Mouse (Mus musculus): ENCODE measurements at regions not wholly inside any gene's neighbourhood (a gene's known extent, or its start where the extent isn't known, plus 50 kb on each side); places are given as distances from the start of the nearest gene placed in this dataset.

DNA sequence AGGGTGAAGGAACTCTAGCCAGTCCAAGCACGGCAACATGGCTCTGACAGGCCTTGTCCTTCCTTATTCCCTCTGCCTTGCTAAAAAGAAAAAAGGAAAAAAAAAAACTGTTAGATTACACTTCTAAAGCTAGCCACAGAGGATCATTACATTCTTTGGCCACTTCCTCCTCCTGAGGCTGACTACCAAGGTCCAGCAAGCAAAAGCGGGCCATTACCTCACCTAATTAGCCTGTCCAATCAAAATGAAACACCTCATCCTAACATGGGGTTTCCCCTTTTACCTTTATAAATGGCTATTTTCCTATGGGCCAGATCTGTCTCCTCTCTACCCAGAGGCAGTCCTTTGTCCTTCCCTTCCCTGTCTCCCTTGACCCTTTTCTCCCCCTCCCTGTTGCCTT is 102.2 kb downstream of the Pih1h3b start:
- no peak overlapping the region for H3K9ac ChIP-seq
- peaks cover 24% of the 10 kb centered on the region; the same call in 1 of the 2 replicates for H3K27me3 ChIP-seq
- WGBS: 86% methylated on average over 2 of the region's 2 CpGs
- H3K4me1 ChIP-seq (replicated peaks): no peaks in the 10 kb centered on the region
- H3K27ac ChIP-seq: no peak overlapping the region
- no peaks in the 10 kb centered on the region for H3K36me3 ChIP-seq
- H3K9me3 ChIP-seq: no peaks in the 10 kb centered on the region
- ATAC-seq (ENCODE audit: low FRiP score): no peak
- H3K4me2 ChIP-seq: no peak overlapping the region
- H3K4me3 ChIP-seq: no peak overlapping the region

DNA sequence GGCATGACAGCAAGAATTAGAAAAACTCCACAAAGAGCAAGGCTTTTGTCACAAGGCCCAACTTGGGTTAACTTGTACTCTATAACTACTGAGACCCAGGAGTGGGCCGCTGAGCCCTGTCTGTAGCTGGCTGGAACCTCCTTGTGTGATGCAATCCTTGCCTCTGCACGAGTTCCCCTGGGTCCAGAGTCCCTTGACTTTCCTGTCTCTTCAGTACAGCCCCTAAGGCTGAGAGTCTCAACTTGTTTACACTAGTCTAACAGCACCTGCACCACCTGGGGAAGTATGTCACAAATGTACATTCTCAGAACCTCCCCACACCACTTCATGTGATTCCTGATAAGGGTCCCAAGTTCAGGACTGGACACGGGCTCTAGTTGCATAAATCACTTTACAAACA is 103.3 kb downstream of the Pih1h3b start:
- H3K4me3 ChIP-seq: no peak overlapping the region
- no peak overlapping the region for H3K9ac ChIP-seq
- no peaks in the 10 kb centered on the region for H3K4me1 ChIP-seq (replicated peaks)
- H3K4me2 ChIP-seq: no peak overlapping the region
- H3K27me3 ChIP-seq: peaks cover 24% of the 10 kb centered on the region; the same call in 1 of the 2 replicates
- WGBS: 89% methylated on average over 3 of the region's 3 CpGs
- H3K9me3 ChIP-seq: no peaks in the 10 kb centered on the region
- H3K27ac ChIP-seq: no peak overlapping the region
- H3K36me3 ChIP-seq: no peaks in the 10 kb centered on the region
- no peak for ATAC-seq (ENCODE audit: low FRiP score)

GRCm38 (mm10) chrX:140179850-140180249 is 117.2 kb downstream of the Pih1h3b start:
- WGBS: 91% methylated on average over 4 of the region's 4 CpGs
- Histone ChIP-seq H3K4me1 (replicated peaks) (no peaks in the 10 kb centered on the region), H3K4me3 (no peak overlapping the region), H3K36me3 (no peaks in the 10 kb centered on the region), H3K9me3 (no peaks in the 10 kb centered on the region), H3K4me2 (no peak overlapping the region), H3K27ac (no peak overlapping the region), H3K27me3 (peaks cover 31% of the 10 kb centered on the region), H3K9ac (no peak overlapping the region)
- ATAC-seq (ENCODE audit: low FRiP score): no peak

- ATAC-seq (ENCODE audit: low FRiP score): no peak
- Histone ChIP-seq H3K4me3 (no peak overlapping the region), H3K4me2 (no peak overlapping the region), H3K9me3 (no peaks in the 10 kb centered on the region), H3K27ac (no peak overlapping the region), H3K36me3 (no peaks in the 10 kb centered on the region), H3K9ac (no peak overlapping the region), H3K4me1 (replicated peaks) (no peaks in the 10 kb centered on the region), H3K27me3 (peaks cover 10% of the 10 kb centered on the region; the same call in 1 of the 2 replicates)
- 90% methylated on average over 3 of the region's 3 CpGs for WGBS
Observed at GRCm38 (mm10) chrX:140183003-140183402, 120.3 kb downstream of the Pih1h3b start.

- H3K27ac ChIP-seq: no peak overlapping the region
- H3K36me3 ChIP-seq: no peaks in the 10 kb centered on the region
- H3K27me3 ChIP-seq: peaks cover 54% of the 10 kb centered on the region
- no peak overlapping the region for H3K4me3 ChIP-seq
- no peak overlapping the region for H3K9ac ChIP-seq
- WGBS: 81% methylated on average over 3 of the region's 3 CpGs
- no peak overlapping the region for H3K4me2 ChIP-seq
- H3K9me3 ChIP-seq: no peaks in the 10 kb centered on the region
- ATAC-seq (ENCODE audit: low FRiP score): no peak
- H3K4me1 ChIP-seq (replicated peaks): no peaks in the 10 kb centered on the region
Observed at GRCm38 (mm10) chrX:140203676-140204075, 138.4 kb upstream of the Frmpd3 start.

GRCm38 (mm10) chrX:140208791-140209190 is 133.3 kb upstream of the Frmpd3 start:
- no peak for ATAC-seq (ENCODE audit: low FRiP score)

GRCm38 (mm10) chrX:140212644-140213361 is 129.3 kb upstream of the Frmpd3 start:
- no peak overlapping the region for H3K4me2 ChIP-seq
- peaks cover 32% of the 10 kb centered on the region; the same call in 1 of the 2 replicates for H3K27me3 ChIP-seq
- H3K27ac ChIP-seq: 0 out of 2 replicates have a peak overlapping the region, but pooled peaks have one; percentile 50
- 26% methylated on average over 3 of the region's 3 CpGs for WGBS
- no peaks in the 10 kb centered on the region for H3K9me3 ChIP-seq
- no peak overlapping the region for H3K9ac ChIP-seq
- peak; percentile 49; the same call in 1 of the 2 replicates for ATAC-seq (ENCODE audit: low FRiP score)
- H3K4me1 ChIP-seq (replicated peaks): peaks cover 7% of the 10 kb centered on the region; the same call in 1 of the 2 replicates
- H3K36me3 ChIP-seq: no peaks in the 10 kb centered on the region
- H3K4me3 ChIP-seq: no peak overlapping the region

More at GRCm38 (mm10) chrX:140208791-140209190, 133.3 kb upstream of the Frmpd3 start:
- no peak overlapping the region for H3K4me3 ChIP-seq
- H3K9ac ChIP-seq: no peak overlapping the region
- H3K27ac ChIP-seq: no peak overlapping the region
- H3K4me2 ChIP-seq: no peak overlapping the region
- H3K9me3 ChIP-seq: no peaks in the 10 kb centered on the region
- peaks cover 47% of the 10 kb centered on the region; the same call in 1 of the 2 replicates for H3K27me3 ChIP-seq
- no peaks in the 10 kb centered on the region for H3K36me3 ChIP-seq
- peaks cover 7% of the 10 kb centered on the region; the same call in 1 of the 2 replicates for H3K4me1 ChIP-seq (replicated peaks)
- 47% methylated on average over 3 of the region's 3 CpGs for WGBS

GRCm38 (mm10) chrX:140214198-140214849 is 127.7 kb upstream of the Frmpd3 start:
- WGBS: 43% methylated on average over 4 of the region's 4 CpGs
- H3K4me2 ChIP-seq: no peak overlapping the region
- no peak overlapping the region for H3K9ac ChIP-seq
- H3K4me3 ChIP-seq: no peak overlapping the region
- H3K27ac ChIP-seq: 0 out of 2 replicates have a peak overlapping the region, but pooled peaks have one; percentile 23
- peaks cover 7% of the 10 kb centered on the region; the same call in 1 of the 2 replicates for H3K4me1 ChIP-seq (replicated peaks)
- H3K9me3 ChIP-seq: no peaks in the 10 kb centered on the region
- H3K27me3 ChIP-seq: peaks cover 29% of the 10 kb centered on the region; the same call in 1 of the 2 replicates
- no peaks in the 10 kb centered on the region for H3K36me3 ChIP-seq
- ATAC-seq (ENCODE audit: low FRiP score): no peak

GRCm38 (mm10) chrX:140255790-140256189 is 86.3 kb upstream of the Frmpd3 start:
- no peak overlapping the region for H3K27ac ChIP-seq
- no peaks in the 10 kb centered on the region for H3K4me1 ChIP-seq (replicated peaks)
- no peak overlapping the region for H3K4me3 ChIP-seq
- ATAC-seq (ENCODE audit: low FRiP score): no peak
- no peaks in the 10 kb centered on the region for H3K9me3 ChIP-seq
- no peak overlapping the region for H3K4me2 ChIP-seq
- H3K36me3 ChIP-seq: no peaks in the 10 kb centered on the region
- peaks cover 31% of the 10 kb centered on the region for H3K27me3 ChIP-seq
- H3K9ac ChIP-seq: no peak overlapping the region
- 89% methylated on average over 4 of the region's 4 CpGs for WGBS

DNA sequence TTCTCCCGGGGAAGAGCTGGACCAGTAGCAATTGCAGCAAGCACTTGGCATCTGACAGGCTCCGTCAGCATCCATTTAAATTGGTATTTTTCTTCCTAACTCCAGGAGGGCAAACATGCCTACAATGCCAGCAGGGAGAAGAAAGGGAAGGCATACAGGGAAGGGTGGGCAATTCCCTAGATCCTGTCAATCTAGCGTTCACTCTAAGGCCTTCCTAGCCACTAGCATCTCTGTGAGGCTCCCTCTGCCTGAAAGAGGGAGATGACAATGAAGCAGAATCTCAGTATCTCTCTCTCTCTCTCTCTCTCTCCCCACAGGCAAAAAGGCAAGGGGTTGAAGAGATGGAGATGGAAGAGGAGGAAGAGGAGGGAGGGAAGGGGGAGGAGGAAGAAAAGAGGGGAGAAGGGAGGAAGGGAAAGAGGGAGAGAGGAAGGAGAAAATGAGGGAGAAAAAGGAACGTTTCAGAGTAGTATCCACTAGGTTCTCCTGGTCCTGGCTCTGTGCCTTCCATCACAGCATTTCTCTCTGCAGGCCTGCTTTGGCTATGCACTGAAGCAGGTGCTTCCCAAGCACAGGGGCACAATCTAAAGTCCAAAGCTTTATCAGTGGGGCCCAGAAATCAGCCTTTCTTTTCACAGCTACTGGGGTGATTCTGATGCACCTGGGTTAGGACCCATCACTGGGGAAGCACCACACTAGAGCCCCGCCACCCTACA is 72.2 kb upstream of the Frmpd3 start:
- H3K4me3 ChIP-seq: no peak overlapping the region
- H3K4me1 ChIP-seq (replicated peaks): peaks cover 3% of the 10 kb centered on the region
- peaks cover 54% of the 10 kb centered on the region; the same call in 1 of the 2 replicates for H3K27me3 ChIP-seq
- ATAC-seq (ENCODE audit: low FRiP score): 0 out of 2 replicates have a peak, but pooled peaks have one; percentile 43
- H3K4me2 ChIP-seq: no peak overlapping the region
- no peak overlapping the region for H3K9ac ChIP-seq
- 42% methylated on average over 5 of the region's 5 CpGs for WGBS
- no peaks in the 10 kb centered on the region for H3K36me3 ChIP-seq
- no peak overlapping the region for H3K27ac ChIP-seq
- H3K9me3 ChIP-seq: no peaks in the 10 kb centered on the region

DNA sequence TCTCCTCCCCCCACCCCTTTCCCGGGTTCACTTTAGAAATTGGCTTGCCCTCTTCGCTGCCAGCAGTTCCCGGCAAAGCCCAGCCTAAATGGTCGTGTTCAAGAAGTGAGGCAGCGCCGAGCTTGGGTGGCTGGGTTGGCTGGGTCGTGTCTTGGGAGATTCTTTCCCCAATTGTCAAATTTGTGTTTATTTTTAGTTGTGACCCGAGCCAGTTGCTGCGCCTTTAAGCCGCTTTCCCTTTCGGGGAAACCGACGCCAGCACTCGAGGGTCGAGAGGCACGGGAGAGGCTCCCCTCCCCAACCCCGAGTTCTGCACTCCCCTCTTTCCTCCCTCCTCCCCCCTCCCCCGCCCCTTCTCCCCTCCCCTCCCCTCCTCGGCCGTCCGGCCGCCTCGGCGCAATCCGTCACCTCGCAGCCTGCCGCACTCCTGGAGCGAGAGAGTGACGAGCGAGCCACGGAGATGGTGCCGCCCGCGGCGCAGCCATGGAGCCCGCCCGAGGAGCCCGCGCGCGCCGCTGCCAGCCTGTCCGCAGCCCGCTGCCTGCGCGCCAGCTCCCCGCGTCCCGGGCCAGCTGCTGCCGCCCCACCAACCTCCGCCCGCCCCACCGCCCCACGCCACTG is 64.6 kb upstream of the Frmpd3 start:
- 17% methylated on average over 25 of the region's 54 CpGs for WGBS
- H3K9me3 ChIP-seq: no peaks in the 10 kb centered on the region
- H3K4me2 ChIP-seq: peak overlapping the region; percentile 54
- H3K4me3 ChIP-seq: peak overlapping the region; percentile 55
- peak; percentile 66 for ATAC-seq (ENCODE audit: low FRiP score)
- peaks cover 3% of the 10 kb centered on the region; the same call in 1 of the 2 replicates for H3K4me1 ChIP-seq (replicated peaks)
- peak overlapping the region; percentile 79 for H3K9ac ChIP-seq
- no peaks in the 10 kb centered on the region for H3K36me3 ChIP-seq
- H3K27me3 ChIP-seq: peaks cover 77% of the 10 kb centered on the region
- H3K27ac ChIP-seq: peak overlapping the region; percentile 84
